Mouse (Mus musculus) lung, postnatal 0 days (tissue): ENCODE measurements around the gene Id1.

Source experiments
- CTCF ChIP-seq: IDR thresholded peaks from 2 replicates; pipeline ENCODE4 v1.5.1; 2016; ENCODE audit warnings: antibody characterized with exemption, mild to moderate bottlenecking
- EP300 ChIP-seq: IDR thresholded peaks from 2 replicates; pipeline ENCODE4 v1.6.1; 2016; ENCODE audit warnings: antibody characterized with exemption, mild to moderate bottlenecking, control low read depth

DNA sequence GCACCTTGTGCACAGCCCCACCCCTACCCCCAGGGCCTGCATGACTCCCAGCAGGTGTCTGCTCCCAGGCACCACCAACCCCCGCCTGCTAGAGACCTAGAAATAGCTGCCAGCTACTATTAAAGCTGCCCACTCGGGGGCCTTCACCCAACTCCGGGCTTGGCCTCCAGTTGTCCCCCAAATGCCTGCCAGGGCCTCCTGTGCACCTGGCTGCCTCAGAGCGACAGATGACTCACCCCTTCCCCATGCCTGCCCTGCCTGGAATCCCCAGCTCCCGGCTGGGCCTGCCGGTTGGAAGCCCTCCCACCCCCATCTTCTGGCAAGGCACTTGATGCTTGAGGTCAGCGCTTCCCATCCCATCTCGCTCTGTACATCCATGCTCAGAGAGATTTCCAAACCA is 35.3 kb upstream of the Id1 start:
- TF ChIP-seq EP300 (no peak), CTCF (no peak)
